11 mouse cellular contexts compared by ENCODE assay signal in the genomic region with DNA sequence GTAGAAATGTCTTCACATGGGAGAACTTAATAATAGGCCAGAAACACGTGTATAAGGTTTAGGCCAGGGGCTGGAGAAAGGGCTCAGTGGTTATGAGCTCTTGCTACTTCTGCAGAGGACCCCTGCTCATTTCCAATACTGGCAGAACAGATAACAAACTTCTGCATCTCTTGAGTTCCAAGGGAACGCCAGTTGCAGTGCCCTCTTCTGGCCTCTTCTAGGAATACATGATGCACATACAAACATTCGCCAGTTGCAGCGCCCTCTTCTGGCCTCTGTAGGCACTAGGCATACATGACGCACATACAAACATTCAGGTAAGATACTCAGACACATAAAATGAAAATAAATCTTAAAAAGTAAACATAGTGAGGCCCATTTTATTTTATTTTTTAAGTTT. TPM values are rescaled to one million over a fixed set of nuclear protein-coding genes. Genes with fewer than 3 reads are reported as not detected.
DNase-seq lines count a peak whose midpoint lies in the region; ATAC-seq and TF ChIP-seq lines count a peak whose summit lies in the region.
"Had no signal": no experiment of that assay in that cellular context is flagged by ENCODE, and none has a peak within 500 bp of the region (broad histone marks: within the 10 kb centered on the region; RNA-seq: fewer than 3 reads in every experiment).

No protein-coding gene starts in this region.

- WGBS in lung, postnatal 0 days: 73% methylated on average over 5 of the region's 5 CpGs

- no peak overlapping the region for H3K9ac ChIP-seq in lung, postnatal 0 days (replicated peaks; ENCODE audit: low read depth)
- H3K9ac ChIP-seq: embryonic facial prominence, embryonic 13.5 days; heart, embryonic 15.5 days had no signal

- TF ChIP-seq POLR2A in bone marrow macrophage, adult 2 months (IDR thresholded peaks at IDR 0.05; ENCODE audit: borderline replicate concordance, low read depth, low read length): no peak

- no peaks in the 10 kb centered on the region for H3K27me3 ChIP-seq in lung, postnatal 0 days (replicated peaks; ENCODE audit: insufficient read depth, low read length)
- H3K27me3 ChIP-seq: embryonic facial prominence, embryonic 13.5 days; heart, embryonic 15.5 days had no signal

- no peak overlapping the region for H3K27ac ChIP-seq in lung, postnatal 0 days (ENCODE audit: low read length)
- H3K27ac ChIP-seq in bone marrow macrophage, adult 2 months (ENCODE audit: insufficient read depth, low read depth, low read length): peak overlapping the region; percentile 97
- H3K27ac ChIP-seq: embryonic facial prominence, embryonic 13.5 days; heart, embryonic 15.5 days had no signal

- no peak for ATAC-seq in lung, postnatal 0 days
- ATAC-seq in megakaryocyte progenitor cell, adult 5-6 weeks (replicated peaks; ENCODE audit: poor library complexity): peak; percentile 56
- ATAC-seq: midbrain, embryonic 16.5 days had no signal

- H3K4me1 ChIP-seq in lung, postnatal 0 days (ENCODE audit: insufficient read depth, low read depth, low read length): no peaks in the 10 kb centered on the region
- peaks cover 25% of the 10 kb centered on the region for H3K4me1 ChIP-seq in bone marrow macrophage, adult 2 months (ENCODE audit: control insufficient read depth, insufficient read depth, low read length)

- H3K9me3 ChIP-seq in lung, postnatal 0 days (ENCODE audit: low read length): no peaks in the 10 kb centered on the region
- H3K9me3 ChIP-seq: embryonic facial prominence, embryonic 13.5 days; heart, embryonic 15.5 days had no signal

- no peaks in the 10 kb centered on the region for H3K36me3 ChIP-seq in lung, postnatal 0 days (ENCODE audit: insufficient read depth, low read length)
- H3K36me3 ChIP-seq: embryonic facial prominence, embryonic 13.5 days; heart, embryonic 15.5 days had no signal

- peak; percentile 35 for DNase-seq in embryo, embryonic 10 days (ENCODE audit: low spot score)
- no peak for DNase-seq in embryo, embryonic 9.5 days (ENCODE audit: extremely low spot score)
- peak; percentile 37 for DNase-seq in lung, postnatal 0 days (ENCODE audit: low spot score)
- no peak for DNase-seq in lung, postnatal 14 days
- DNase-seq in ovary, postnatal 36 days (ENCODE audit: low spot score): no peak
- no peak for DNase-seq in adrenal gland, postnatal 25 days

- H3K4me3 ChIP-seq in lung, postnatal 0 days (ENCODE audit: low read depth, low read length): no peak overlapping the region
- no peak overlapping the region for H3K4me3 ChIP-seq in bone marrow macrophage, adult 2 months (ENCODE audit: insufficient read depth, low read length)
- H3K4me3 ChIP-seq: embryonic facial prominence, embryonic 13.5 days; heart, embryonic 15.5 days had no signal

- TF ChIP-seq CTCF in lung, postnatal 0 days (IDR thresholded peaks at IDR 0.05): peak; percentile 65
- TF ChIP-seq CTCF in bone marrow macrophage, adult 2 months (IDR thresholded peaks at IDR 0.05; ENCODE audit: low read depth, low read length): peak; percentile 97

- H3K4me2 ChIP-seq in lung, postnatal 0 days (replicated peaks; ENCODE audit: low read depth, low read length): no peak overlapping the region
- H3K4me2 ChIP-seq: embryonic facial prominence, embryonic 13.5 days; heart, embryonic 15.5 days had no signal

- no peak for TF ChIP-seq EP300 in lung, postnatal 0 days (IDR thresholded peaks at IDR 0.05)

RNA-seq across cellular contexts. Expression of a gene that starts 4.5 kb away (rescaled TPM):
- polyA plus RNA-seq in lung, postnatal 0 days (2015; fragmentation: Nextera tagmentation; extraction: Ambion mirVana): 60.0 and 67.2 TPM in 2 replicates
- 107 and 127 TPM in 2 replicates for polyA plus RNA-seq in bone marrow macrophage, adult 2 months (2012; ENCODE audit: insufficient read depth, insufficient read length, missing spikeins)
- total RNA-seq in megakaryocyte progenitor cell, adult 5-6 weeks (2015): 89.4 and 94.5 TPM in 2 replicates
- 98.2 and 104 TPM in 2 replicates for total RNA-seq in megakaryocyte progenitor cell, adult 5-6 weeks (2017)
- 41.4 and 56.1 TPM in 2 replicates for total RNA-seq in adrenal gland, postnatal 25 days (2021)

Comparison
In these comparisons a context has a peak if more than half of its experiments do, and no peak if none do; other contexts are left out.
1. DNase-seq: peak in embryo, embryonic 10 days (single experiment) and lung, postnatal 0 days (single experiment); none in embryo, embryonic 9.5 days (single experiment), lung, postnatal 14 days (single experiment), ovary, postnatal 36 days (single experiment) and adrenal gland, postnatal 25 days (single experiment).